Mouse (Mus musculus) monocyte, adult 2 months (primary cell): ENCODE data around the gene Znhit1.

ENCODE experiments used
- DNase-seq, 2 experiments: peaks; one replicate each; pipeline ENCODE4 v3.0.0; 2022; ENCODE audit warnings: low spot score in 2 of 2, low read depth in 1 of 2

The Znhit1 gene

GRCm38 (mm10) chr5:136987138-136987933 is 485 bp downstream of the Znhit1 start:
- peak in 1 of 2 experiments; percentile 38 for DNase-seq

GRCm38 (mm10) chr5:136986695-136987137 is 1.1 kb downstream of the Znhit1 start, which contains the start of gene Plod3:
TSS of gene Plod3 (plus strand) at chr5:136987019.
- DNase-seq: peak; percentile 86 to 89

DNA sequence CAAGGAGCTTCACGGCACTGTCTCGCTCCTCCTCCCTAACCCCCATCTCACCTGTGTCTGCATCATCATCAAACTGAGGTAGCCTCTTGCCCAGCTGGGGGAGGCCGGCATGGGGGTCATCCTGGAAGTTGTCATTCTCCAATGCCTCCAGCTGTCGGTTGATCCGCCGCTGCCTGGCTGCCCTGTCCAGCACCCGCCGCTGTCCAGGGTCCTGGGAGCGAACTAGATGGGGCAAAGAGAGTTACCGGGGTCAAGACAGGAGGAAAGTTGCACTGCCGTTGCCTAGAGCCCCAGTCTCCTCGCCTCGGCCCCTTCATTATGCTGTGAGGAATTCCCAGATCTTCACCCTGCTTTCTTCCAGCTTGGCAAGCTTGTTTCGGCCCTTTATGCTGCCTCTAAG is 3.0 kb downstream of the Znhit1 start:
- no peak for DNase-seq

DNA sequence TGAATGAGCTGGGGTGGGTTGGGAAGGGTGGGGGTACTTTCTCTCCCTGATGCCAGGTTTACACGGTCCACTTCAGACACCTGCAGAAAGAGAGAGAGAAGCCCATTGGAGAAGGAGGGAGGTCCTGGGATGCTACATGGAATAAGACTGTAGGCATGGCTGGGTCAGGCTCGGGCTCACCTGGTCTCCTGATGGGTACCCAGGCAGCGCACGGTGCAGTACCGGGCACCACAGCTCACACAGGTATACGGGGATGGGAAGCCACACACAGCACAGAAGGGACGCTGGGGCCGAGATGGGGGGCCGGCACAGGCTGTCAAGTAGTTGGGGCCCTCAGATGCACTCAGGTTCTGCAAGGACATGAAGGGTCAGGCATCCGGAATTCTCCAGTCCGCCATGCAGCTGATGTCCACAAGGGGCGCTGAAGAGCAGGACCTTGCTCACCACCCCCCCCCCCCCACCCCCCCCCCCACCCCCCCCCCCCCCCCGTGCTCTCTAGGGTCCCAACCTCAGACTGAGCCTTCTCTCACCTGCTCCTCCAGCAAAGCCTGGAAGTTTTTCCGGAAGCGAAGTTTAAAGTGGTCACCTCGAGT is 5.4 kb downstream of the Znhit1 start:
- no peak for DNase-seq

DNA sequence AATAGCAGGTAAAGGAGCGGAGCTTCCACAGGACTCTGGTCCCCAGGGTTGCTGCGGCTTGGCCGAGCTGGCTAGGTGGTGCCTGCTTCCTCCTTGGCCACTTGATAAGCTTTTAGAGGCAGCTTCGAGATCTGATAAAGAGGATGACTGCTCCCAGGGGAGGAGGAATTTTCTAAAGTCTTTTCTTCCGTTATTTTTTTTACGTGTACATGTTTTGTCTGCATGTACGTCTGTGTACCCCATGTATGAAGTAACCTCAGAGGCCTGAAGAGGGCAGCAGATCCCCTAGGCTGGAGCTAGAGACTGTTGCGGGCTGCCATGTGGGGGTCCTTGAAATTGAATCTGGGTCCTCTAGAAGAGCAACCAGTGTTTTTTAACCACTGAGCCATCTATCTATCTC is 6.8 kb downstream of the Znhit1 start:
- no peak for DNase-seq

DNA sequence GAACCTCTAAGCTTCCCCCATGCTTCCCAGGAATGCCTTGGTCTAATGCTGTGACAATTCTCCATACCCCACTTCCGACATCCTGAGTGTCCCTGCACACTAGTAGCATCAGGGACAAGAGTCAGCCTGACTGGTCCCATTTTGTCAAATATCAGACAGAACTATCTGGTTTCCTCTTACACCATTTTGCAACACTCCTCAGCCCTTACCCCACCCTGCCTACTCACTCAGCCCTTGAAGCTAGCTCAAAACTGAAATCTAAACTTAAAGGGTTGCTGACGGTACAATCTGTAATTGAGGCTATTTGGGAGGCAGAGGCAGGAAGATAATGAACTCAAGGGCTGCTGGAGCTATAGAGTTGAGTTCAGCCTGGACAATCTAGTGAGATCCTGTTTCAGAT is 8.1 kb downstream of the Znhit1 start:
- DNase-seq: no peak

- DNase-seq: peak; percentile 37 to 39
Measured at GRCm38 (mm10) chr5:136977769-136978168, 10.1 kb downstream of the Znhit1 start.

DNA sequence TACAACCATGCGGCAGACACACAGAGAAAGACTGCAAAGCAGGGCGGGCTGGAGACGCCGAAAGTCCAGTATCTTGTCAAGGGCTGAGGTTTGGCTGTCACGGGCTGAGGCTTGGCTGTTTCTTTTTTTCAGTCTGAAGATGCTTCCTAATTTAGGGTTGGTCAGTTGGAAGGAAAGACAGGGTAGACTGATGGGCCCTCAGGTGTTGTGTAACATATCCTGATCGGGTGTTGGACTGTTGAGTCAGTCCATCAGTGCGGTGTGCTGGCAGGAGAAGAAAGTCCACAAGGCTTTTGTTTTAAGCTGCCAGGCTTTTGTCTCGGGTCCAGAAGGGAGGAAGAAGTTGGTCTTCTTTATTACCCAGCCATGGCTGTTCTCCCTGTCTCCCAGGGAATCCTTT is 14.2 kb downstream of the Znhit1 start:
- no peak for DNase-seq

DNA sequence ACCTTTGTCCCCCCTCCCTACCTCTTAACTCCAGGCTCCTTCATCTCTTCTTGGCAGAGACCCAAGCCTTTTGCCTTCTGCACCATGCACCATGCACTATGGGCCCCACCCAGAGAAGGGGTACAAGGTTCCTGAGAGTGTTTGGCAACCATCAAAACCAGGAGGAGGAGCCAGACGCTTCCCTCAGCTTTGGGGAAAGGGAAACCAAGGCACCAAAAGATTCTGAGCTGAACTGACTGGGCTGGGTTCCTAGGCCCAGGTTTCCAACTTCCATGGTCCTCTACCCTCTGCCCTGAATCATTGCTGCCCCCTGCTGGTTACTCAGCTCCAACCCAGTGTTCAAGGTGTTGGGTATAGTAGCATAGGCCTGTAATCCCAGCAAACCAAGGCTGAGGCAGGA is 17.1 kb downstream of the Znhit1 start:
- DNase-seq: peak in 1 of 2 experiments; percentile 62

- DNase-seq: no peak
Measured at GRCm38 (mm10) chr5:136967592-136967991, 20.2 kb downstream of the Znhit1 start.

DNA sequence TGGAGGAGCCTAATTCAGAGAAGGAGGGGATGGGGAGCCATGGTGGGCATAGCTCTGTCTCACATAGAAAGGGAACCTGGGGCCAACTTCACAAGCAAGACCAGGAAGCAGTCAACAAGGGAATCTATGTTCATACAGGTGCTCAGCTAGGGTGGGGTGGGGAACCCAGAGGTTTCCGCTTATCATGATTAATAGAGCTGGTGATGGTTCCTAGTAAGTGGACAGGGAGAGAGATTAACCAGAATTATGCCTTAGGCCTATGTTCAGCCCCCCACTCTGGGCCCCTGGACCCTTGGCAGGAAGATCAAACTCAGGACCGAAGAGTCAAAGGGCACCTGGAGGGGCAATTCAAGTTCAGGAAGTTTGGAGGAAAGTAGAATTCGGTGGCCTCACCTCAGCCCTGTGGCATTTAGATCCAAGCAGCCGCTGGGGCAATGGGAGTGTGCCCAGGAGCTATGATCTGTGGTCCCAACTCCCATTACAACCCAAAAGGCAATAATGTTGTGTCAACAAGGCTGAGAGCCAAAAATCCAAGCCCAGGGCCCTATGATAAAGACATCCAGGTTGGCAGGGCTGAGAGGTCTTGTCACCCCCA is 20.9 kb downstream of the Znhit1 start:
- DNase-seq: no peak

- DNase-seq: no peak
Measured at GRCm38 (mm10) chr5:136966331-136966730, 21.5 kb downstream of the Znhit1 start, which contains the start of gene Cldn15. TSS of gene Cldn15 (plus strand) at chr5:136966616.

GRCm38 (mm10) chr5:136965686-136966085 is 22.1 kb downstream of the Znhit1 start:
- DNase-seq: no peak

DNA sequence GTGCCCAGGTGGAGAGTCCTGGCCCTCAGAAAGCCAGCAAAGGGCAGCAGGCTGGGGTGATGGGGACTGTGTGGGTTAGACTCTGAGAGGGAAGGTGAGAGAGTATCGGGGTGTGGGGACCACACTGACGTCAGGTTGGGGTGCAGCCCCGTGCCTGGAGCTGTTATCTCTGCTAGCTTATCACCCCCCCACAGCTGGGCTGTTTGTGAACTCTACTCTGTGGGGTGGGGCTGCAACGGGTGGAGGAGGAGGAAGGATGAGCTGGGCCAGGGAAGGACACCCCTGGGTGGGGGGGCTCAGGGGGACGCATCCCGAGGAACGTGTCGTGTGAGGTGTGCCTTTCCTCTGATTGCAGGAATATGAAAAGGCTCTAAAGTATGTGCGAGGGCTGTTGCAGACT is 22.6 kb downstream of the Znhit1 start:
- DNase-seq: no peak

DNA sequence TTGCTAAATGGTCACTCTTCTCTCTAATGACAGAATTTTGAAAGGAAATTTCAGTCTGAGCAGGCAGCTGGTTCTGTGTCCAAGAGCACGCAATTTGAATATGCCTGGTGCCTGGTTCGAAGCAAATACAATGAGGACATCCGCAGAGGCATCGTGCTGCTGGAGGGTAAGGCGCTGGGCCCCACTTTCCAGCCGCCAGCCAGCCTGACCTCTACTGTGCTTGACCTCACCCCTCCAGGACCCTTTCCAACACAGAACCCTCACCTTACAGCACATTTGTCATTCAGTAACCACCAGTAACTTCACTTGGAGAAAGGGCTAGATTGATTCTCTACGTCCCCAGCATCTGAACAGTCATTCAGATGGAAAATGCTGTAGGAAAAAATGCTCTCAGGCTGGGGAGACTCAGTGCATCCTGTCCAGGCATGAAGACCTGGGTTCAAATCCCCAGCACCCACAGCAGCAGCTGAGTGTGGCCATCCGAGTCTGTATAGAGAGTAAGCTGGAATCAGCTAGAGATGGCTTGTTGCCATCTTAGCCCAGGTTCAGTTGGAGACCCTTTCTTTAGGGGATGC is 24.8 kb downstream of the Znhit1 start:
- DNase-seq: no peak

GRCm38 (mm10) chr5:136962501-136962900 is 25.3 kb downstream of the Znhit1 start:
- peak in 1 of 2 experiments; percentile 72 for DNase-seq

DNA sequence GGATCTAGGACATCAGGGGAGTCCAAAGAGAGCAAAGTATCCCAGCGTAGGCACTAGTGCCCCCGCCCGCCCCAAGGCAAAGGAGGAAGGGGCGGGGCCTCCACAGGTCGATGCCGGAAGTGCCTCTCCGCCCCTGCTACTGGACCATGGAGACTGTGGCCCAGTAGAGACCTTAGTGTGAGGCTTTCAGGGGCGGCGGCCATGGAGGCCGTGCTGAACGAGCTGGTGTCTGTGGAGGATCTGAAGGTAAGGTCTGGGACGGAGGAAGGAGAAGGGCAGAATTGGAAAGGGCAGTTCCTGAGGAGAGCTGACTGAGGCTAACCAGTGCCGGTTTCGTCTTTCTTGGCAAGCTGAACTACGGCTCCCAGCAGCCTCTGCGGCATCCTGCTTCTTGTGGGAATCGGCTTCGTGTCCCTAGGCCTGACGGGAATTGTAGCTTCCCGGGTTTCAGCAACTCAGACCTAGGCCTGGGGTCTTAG is 25.8 kb downstream of the Znhit1 start:
- DNase-seq: peak; percentile 72 to 84

GRCm38 (mm10) chr5:136961334-136961982 is 26.4 kb downstream of the Znhit1 start:
- no peak for DNase-seq

GRCm38 (mm10) chr5:136960053-136960452 is 27.8 kb downstream of the Znhit1 start:
- no peak for DNase-seq

DNA sequence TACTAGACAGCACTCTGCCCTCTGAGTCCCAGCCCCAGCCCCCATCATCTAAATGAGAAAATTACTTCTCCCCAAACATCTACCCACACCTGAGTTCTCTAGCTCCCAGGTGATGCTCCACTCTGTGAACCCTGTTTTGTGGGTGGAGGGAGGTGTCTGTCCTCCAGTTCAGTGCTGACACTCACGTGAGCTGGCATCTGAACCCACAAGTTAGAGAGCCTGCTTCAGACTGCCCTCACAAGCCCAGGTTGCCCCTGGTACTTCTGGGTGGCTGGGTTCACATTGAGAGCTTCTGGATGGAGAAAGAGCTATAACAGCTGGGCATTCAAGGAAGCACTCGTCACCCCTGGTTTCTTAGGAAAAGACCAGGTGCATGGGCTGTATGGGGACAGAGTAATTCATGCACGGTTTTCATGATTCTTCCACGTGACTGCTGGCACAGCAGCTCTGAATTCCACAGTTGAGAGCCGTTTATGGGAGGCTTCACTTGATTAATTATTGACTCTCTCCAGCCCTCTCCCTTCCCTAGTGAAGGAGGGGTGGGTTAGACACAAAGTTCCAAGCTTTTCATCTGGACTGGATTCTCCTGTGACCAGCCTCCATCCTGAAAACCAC is 28.7 kb downstream of the Znhit1 start:
- DNase-seq: no peak

DNA sequence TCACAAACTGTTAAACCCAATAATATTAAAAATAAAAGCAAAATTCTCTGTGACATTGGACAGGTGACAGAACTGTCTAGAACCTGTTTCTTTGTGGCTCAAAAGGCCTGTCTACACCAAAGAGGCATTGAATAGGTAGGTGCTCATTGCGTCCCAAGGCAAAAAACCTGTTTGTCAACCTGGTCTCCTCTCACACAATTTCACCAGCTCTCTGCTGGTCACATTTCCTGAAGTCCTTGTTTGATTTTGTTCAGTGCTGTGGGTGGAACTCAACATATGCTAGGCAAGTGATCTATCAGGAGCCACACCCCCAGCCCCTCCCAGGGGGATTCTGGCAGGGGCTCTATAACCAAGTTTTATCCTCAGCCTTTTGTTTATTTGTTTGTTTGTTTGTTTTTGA is 30.6 kb downstream of the Znhit1 start:
- DNase-seq: no peak
